Mouse (Mus musculus) gastrocnemius, postnatal 25 days (tissue): Measurements from ENCODE around the gene Gpr33. TPM values are rescaled to one million over a fixed set of nuclear protein-coding genes. Genes with fewer than 3 reads are reported as not detected.

Experiments
- DNase-seq: peaks from one replicate; pipeline ENCODE4 v3.0.0; 2022
- total RNA-seq, 2 experiments: library from RNA; stranded (reverse); gene quantifications; 1 replicate in 1 of 2; 2 replicates in 1 of 2; pipeline ENCODE4 v1.2.3; 2021

Gpr33 gene
- total RNA-seq, 2 experiments from 2014 or later: not detected

DNA sequence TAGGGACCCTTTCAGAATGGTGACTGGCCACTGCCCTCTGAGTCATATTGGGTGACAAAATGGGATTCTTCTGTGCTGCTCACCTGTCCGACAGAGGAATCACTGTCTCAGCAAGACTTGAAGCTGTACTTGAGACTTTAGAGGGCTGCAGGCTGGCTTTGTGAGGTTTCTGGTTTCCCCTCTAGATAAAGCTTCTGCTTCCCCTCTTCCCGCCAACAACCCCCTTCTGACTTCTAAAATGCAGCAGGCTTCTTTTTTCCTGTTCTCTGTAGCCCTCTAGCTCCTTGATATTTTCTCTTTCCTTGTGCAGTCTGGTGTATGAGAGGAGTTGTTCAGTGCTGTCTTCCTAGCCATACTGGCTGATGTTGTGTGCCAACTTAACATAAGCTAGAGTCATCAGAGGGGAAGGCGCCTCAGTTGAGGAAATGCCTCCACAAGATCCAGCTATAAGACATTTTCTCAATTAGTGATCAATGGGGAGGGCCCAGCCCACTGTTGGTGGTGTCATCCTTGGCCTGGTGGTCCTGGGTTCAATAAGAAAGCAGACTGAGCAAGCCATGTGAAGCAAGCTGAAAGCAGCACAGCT lies 42.6 kb downstream of the Gpr33 start:
- DNase-seq: no peak

GRCm38 (mm10) chr12:51983625-51984024 lies 44.2 kb downstream of the Gpr33 start:
- no peak for DNase-seq

GRCm38 (mm10) chr12:51976531-51976930 lies 51.3 kb downstream of the Gpr33 start:
- no peak for DNase-seq

DNA sequence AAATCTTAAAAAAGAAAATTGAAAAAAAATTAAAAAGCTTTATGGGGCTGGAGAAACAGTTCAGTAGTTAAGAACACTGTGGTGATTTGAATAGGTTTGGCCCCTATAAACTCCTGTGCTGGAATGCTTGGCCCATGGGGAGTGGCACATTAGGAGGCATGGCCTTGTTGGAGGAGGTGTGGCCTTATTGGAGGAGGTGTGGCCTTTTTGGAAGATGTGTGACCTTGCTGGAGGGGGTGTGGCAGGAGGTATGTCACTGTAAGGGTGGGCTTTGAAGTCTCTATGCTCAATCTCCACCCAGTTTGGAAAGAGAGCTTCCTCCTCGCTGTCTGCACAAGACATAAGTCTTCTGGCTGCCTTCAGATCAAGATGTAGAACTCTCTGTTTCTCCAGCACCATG lies 53.5 kb downstream of the Gpr33 start:
- no peak for DNase-seq

Other genes with a start within 250 kb of the Gpr33 start
- gene Hectd1, start 198.5 kb downstream of the Gpr33 start, total RNA-seq: 10 to 100 TPM; 80.5 to 82.2 TPM
- 10 to 100 TPM; 14.8 to 19.5 TPM for gene Heatr5a, start 56.7 kb downstream of the Gpr33 start, total RNA-seq
- 1 to 10 TPM; 3.9 to 4.0 TPM for gene Dtd2, start 21.6 kb downstream of the Gpr33 start, total RNA-seq
- gene Nubpl, start 69.7 kb upstream of the Gpr33 start, total RNA-seq: 1 to 10 TPM; 4.2 to 5.0 TPM